Mouse (Mus musculus): ENCODE data around the gene Pls1.

Pls1 gene

DNA sequence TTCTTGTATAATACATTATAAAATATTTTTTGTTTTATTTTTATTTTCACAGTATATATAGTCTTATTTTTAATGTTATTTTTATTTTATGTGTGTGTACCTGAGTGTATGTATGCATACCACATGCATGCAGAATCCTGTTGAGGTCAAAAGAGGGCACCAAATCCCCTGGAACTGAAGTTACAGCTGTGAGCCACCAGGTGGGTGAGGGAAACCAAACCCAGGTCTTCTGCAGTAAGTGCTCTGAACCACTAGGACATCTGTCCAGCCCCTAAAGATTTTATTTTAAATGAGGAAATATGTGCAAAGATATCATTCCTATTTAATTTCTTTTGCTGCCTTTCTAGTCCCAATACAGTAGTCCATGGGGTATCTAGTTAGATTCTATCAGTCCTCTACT lies 136.2 kb downstream of the Pls1 start:
- DNase-seq (ENCODE audit: inconsistent age in 2 of 2, low spot score in 1 of 2) = no peak

DNA sequence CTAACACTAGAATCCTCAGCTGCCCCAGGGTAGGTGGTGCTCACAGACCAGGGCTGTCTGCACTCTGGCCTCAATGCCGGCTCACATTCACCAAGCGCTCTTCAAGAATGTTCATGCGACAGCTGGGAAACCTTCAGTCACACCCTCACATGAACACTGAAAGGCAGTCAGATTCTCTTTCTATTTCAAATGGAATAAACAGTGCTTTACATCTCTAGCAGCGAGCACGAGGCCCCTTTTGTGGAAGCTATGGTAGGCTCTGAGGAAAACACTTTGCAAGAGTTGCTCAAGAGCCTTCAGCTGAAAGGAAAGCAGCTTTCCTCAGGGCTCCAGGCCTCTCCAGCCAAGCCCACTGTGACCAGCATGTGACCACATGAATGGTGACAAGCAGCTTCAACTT lies 139.7 kb downstream of the Pls1 start:
- DNase-seq (ENCODE audit: inconsistent age in 2 of 2, low spot score in 1 of 2) = no peak

DNA sequence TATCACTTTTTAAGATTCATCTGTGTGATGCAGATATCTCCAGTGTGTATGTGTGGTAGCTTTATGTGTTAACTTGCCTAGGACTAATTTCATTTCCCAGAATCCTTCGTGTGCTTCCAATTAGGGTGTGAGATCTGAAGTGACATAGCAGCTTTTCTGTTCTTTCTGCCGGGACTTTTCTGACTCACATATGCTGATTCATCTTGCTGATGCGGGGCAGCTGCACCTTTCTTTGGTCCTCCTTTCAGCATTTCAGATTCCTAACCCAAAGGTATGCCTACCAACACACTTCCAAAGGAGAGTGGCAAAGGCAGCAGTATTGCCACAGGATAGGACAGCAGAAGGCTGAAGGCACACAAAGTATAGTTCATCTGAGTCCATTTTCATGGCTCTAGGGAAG lies 141.0 kb downstream of the Pls1 start:
- DNase-seq (ENCODE audit: inconsistent age in 2 of 2, low spot score in 1 of 2) = no peak
